Mouse (Mus musculus) lung, postnatal 0 days (tissue): ENCODE results near the gene Gli3. TPM values are rescaled to one million over a fixed set of nuclear protein-coding genes. Genes with fewer than 3 reads are reported as not detected.
A peak's percentile ranks its signal among the peaks of the same experiment; 100 is the strongest.

Source experiments
- ATAC-seq: fragments of 200-750 bp; cut with Nextera tagmentation; 2 replicates; pipeline ENCODE4 v1.8.0; 2017; ENCODE audit warnings: moderate library complexity
- DNase-seq: peaks from one replicate; pipeline ENCODE4 v3.0.0-alpha.2; 2016; ENCODE audit warnings: low spot score
- H3K27ac ChIP-seq: fragments of 300-500 bp; sonication (generic); 2 replicates; pipeline ENCODE4 v1.5.1; 2014; ENCODE audit warnings: antibody characterized with exemption, mild to moderate bottlenecking, low read length, mixed read lengths
- H3K27me3 ChIP-seq: fragments of 300-500 bp; sonication (generic); replicated peaks from 2 replicates; pipeline ENCODE4 v1.6.1; 2014; ENCODE audit warnings: low read length, mixed read lengths; ENCODE audit not compliant: insufficient read depth
- H3K36me3 ChIP-seq: fragments of 300-500 bp; sonication (generic); 2 replicates; pipeline ENCODE4 v1.6.1; 2014; ENCODE audit warnings: low read length, mixed read lengths; ENCODE audit not compliant: insufficient read depth
- H3K4me1 ChIP-seq: fragments of 300-500 bp; sonication (generic); 2 replicates; pipeline ENCODE4 v1.6.1; 2014; ENCODE audit warnings: antibody characterized with exemption, low read depth, low read length, mixed read lengths; ENCODE audit not compliant: insufficient read depth
- H3K4me2 ChIP-seq: fragments of 300-500 bp; sonication (generic); replicated peaks from 2 replicates; pipeline ENCODE4 v1.6.1; 2014; ENCODE audit warnings: low read depth, mild to moderate bottlenecking, low read length, moderate library complexity, mixed read lengths
- H3K4me3 ChIP-seq: fragments of 300-500 bp; sonication (generic); 2 replicates; pipeline ENCODE4 v1.5.1; 2014; ENCODE audit warnings: low read depth, low read length
- H3K9ac ChIP-seq: fragments of 300-500 bp; sonication (generic); replicated peaks from 2 replicates; pipeline ENCODE4 v1.6.1; 2014; ENCODE audit warnings: low read depth, mild to moderate bottlenecking
- H3K9me3 ChIP-seq: fragments of 300-500 bp; sonication (generic); 2 replicates; pipeline ENCODE4 v1.6.1; 2016; ENCODE audit warnings: low read length, mixed read lengths
- CTCF ChIP-seq: IDR thresholded peaks from 2 replicates; pipeline ENCODE4 v1.5.1; 2016; ENCODE audit warnings: antibody characterized with exemption, mild to moderate bottlenecking
- EP300 ChIP-seq: IDR thresholded peaks from 2 replicates; pipeline ENCODE4 v1.6.1; 2016; ENCODE audit warnings: antibody characterized with exemption, mild to moderate bottlenecking, control low read depth
- WGBS: fragments of 180-500 bp; shearing (Covaris S2); extraction: QIAGEN DNeasy Blood & Tissue Kit; methylation state at CpG from one replicate; pipeline ENCODE4 v1.1.7; 2014; 5-methylcytosine and 5-hydroxymethylcytosine counted together
- polyA plus RNA-seq: library from polyadenylated mRNA; unstranded; fragments of >200 nt; fragmentation: Nextera tagmentation; extraction: Ambion mirVana; gene quantifications from 2 replicates; pipeline ENCODE4 v1.2.1, GENCODE M21; 2015

Gli3 gene
- polyA plus RNA-seq, 1 experiment from 2014 or later, result 3.5 TPM

- H3K27me3 ChIP-seq, result no peaks in the 10 kb centered on the region
- no peak overlapping the region for H3K27ac ChIP-seq
- no peak overlapping the region for H3K9ac ChIP-seq
- no peaks in the 10 kb centered on the region for H3K9me3 ChIP-seq
- H3K4me1 ChIP-seq, result no peaks in the 10 kb centered on the region; the same call in 1 of the 2 replicates
- 62% methylated on average over 2 of the region's 2 CpGs for WGBS
- no peak for ATAC-seq
- H3K4me3 ChIP-seq, result no peak overlapping the region
- no peak overlapping the region for H3K4me2 ChIP-seq
- H3K36me3 ChIP-seq, result no peaks in the 10 kb centered on the region
- TF ChIP-seq EP300, result no peak
- TF ChIP-seq CTCF, result no peak
- no peak for DNase-seq
Observed at GRCm38 (mm10) chr13:15585941-15586340, 122.9 kb downstream of the Gli3 start.

GRCm38 (mm10) chr13:15588278-15589272 is 125.5 kb downstream of the Gli3 start:
- Histone ChIP-seq H3K4me2 (no peak overlapping the region), H3K4me3 (no peak overlapping the region), H3K27me3 (no peaks in the 10 kb centered on the region), H3K36me3 (no peaks in the 10 kb centered on the region), H3K27ac (no peak overlapping the region), H3K9ac (no peak overlapping the region), H3K4me1 (no peaks in the 10 kb centered on the region; the same call in 1 of the 2 replicates), H3K9me3 (no peaks in the 10 kb centered on the region)
- peak; percentile 35 for DNase-seq
- peak; percentile 69 for ATAC-seq
- 56% methylated on average over 16 of the region's 16 CpGs for WGBS
- TF ChIP-seq CTCF, result no peak

DNA sequence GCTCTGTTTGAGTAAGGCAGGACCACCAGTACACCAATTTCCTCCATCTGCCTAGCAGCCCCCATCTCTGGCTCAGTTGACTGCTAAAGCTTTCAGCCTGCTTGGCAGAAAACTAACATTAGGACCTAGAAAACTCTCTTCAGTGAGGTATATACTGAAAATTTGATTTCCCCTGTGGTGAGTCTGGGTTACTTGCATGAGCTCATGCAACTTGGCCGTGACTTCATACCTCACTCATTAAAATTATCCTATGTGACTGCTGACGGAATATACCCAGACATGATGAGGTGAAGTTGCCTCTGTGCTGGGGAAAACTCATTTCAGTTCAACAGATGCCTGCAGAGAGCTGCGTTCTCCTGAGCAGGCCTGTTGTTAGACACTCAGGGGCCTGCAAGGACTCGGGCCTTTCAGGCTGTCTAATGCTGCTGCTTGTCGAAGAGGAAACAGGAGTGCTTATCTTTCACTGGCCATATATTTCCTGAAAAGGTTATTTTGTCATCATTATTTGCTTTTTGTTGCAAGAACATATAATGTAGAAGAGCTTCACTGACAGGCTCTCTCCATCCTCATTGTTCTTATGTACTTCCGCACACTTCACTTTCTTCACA is 127.4 kb downstream of the Gli3 start:
- WGBS, result 51% methylated on average over 6 of the region's 6 CpGs
- no peaks in the 10 kb centered on the region for H3K27me3 ChIP-seq
- no peak overlapping the region for H3K9ac ChIP-seq
- H3K36me3 ChIP-seq, result no peaks in the 10 kb centered on the region
- H3K9me3 ChIP-seq, result no peaks in the 10 kb centered on the region
- no peak overlapping the region for H3K27ac ChIP-seq
- no peaks in the 10 kb centered on the region; the same call in 1 of the 2 replicates for H3K4me1 ChIP-seq
- DNase-seq, result peak; percentile 12
- ATAC-seq, result no peak
- TF ChIP-seq CTCF (no peak), EP300 (no peak)
- H3K4me2 ChIP-seq, result no peak overlapping the region
- H3K4me3 ChIP-seq, result no peak overlapping the region

DNA sequence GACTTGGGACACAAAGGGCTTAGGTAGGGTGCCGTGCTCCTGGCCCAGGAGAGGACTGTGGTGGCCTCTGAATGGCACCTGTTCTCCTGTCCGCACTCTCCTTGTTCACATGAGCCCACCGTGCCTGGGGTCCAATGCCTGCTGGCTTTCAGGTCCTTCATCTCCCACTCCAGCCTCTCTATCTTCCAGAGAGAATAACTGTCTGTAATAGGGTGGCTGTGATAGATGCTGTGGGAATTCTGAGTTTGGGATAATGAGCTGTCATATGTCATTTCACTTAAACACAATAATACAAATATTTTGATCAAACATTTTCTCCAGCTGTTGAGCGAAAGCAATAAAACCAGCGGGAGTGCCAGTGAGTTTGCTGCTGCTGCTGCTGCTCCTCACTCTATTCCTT is 133.6 kb downstream of the Gli3 start:
- peak; percentile 46; the same call in 1 of the 2 replicates for ATAC-seq
- DNase-seq, result peak; percentile 24
- Histone ChIP-seq H3K4me2 (no peak overlapping the region), H3K27ac (no peak overlapping the region), H3K27me3 (no peaks in the 10 kb centered on the region), H3K9ac (no peak overlapping the region), H3K36me3 (no peaks in the 10 kb centered on the region), H3K9me3 (no peaks in the 10 kb centered on the region), H3K4me1 (no peaks in the 10 kb centered on the region), H3K4me3 (no peak overlapping the region)
- TF ChIP-seq EP300 (no peak; the same call in 1 of the 2 replicates), CTCF (no peak)
- 32% methylated on average over 5 of the region's 5 CpGs for WGBS

GRCm38 (mm10) chr13:15599741-15600140 is 136.7 kb downstream of the Gli3 start:
- Histone ChIP-seq H3K4me2 (no peak overlapping the region), H3K27ac (no peak overlapping the region), H3K4me3 (no peak overlapping the region), H3K27me3 (no peaks in the 10 kb centered on the region), H3K9ac (no peak overlapping the region), H3K9me3 (no peaks in the 10 kb centered on the region), H3K4me1 (peaks cover 8% of the 10 kb centered on the region; the same call in 1 of the 2 replicates), H3K36me3 (no peaks in the 10 kb centered on the region)
- TF ChIP-seq EP300 (no peak), CTCF (no peak)
- no peak for ATAC-seq
- WGBS, result 45% methylated on average over 2 of the region's 2 CpGs
- DNase-seq, result peak; percentile 23

DNA sequence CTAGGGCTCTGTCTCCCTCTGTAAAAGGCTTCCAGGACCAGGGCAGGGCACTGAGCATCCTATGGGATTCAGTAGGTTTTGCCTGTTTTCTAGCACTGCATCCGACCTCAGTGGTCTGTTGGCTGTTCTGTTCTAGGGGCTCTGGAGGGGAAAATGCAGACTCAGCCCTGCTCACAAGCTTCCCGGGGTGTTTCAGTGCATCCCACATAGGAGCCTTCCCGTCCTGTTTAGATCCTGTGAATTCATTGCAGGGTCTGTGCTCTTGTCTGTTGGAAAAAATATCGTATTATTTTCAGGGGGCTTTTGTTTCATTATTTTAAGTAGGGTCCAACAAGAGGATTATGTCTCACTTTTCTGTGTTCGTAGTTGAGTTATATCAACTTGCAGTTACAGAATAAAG is 139.1 kb downstream of the Gli3 start:
- WGBS, result 37% methylated on average over 5 of the region's 5 CpGs
- H3K9me3 ChIP-seq, result no peaks in the 10 kb centered on the region
- H3K27me3 ChIP-seq, result no peaks in the 10 kb centered on the region
- no peak overlapping the region for H3K9ac ChIP-seq
- TF ChIP-seq CTCF, result no peak
- TF ChIP-seq EP300, result no peak
- ATAC-seq, result no peak
- H3K4me1 ChIP-seq, result peaks cover 8% of the 10 kb centered on the region; the same call in 1 of the 2 replicates
- no peak for DNase-seq
- H3K4me3 ChIP-seq, result no peak overlapping the region
- no peak overlapping the region for H3K4me2 ChIP-seq
- no peak overlapping the region for H3K27ac ChIP-seq
- H3K36me3 ChIP-seq, result no peaks in the 10 kb centered on the region
